Mouse (Mus musculus) small intestine, adult 2 months (tissue): ENCODE data around the gene Gm20696.

Experiments used
- CTCF ChIP-seq: fragments of 200-500 bp; IDR thresholded peaks from 2 replicates; pipeline ENCODE4 v1.5.1; 2012; ENCODE audit warnings: low read depth, mild to moderate bottlenecking, control low read depth, inconsistent platforms, low read length, moderate library complexity, mixed read lengths; ENCODE audit not compliant: insufficient replicate concordance, insufficient read length; ENCODE audit errors: extremely low read depth
- POLR2A ChIP-seq: fragments of 200-500 bp; IDR thresholded peaks from 2 replicates; pipeline ENCODE4 v1.6.1; 2012; ENCODE audit warnings: low read depth, mild to moderate bottlenecking, control low read depth, inconsistent platforms, low read length, moderate library complexity

DNA sequence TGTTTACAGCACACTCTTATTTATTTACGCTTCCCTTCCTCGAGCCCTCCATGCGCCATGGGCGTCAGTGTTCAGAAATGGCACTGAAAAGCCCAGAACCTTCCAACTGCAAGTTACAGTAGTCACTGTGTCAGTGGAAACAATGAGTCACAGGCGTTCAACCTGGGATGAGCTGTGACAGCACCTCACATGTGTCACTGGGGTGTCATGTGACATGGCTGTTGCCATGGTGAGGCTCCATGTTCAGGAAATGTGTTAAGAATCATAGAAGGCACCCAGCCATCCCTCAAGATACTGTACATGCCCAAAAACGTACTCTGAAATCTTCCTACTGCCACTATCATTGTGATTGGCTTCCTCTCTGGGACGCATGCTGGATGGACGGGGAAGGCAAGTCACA, 245.9 kb downstream of the Gm20696 start:
- TF ChIP-seq CTCF, result no peak
- TF ChIP-seq POLR2A, result no peak
